Mouse (Mus musculus) liver, postnatal 0 days (tissue): ENCODE measurements at regions not wholly inside any gene's neighbourhood (a gene's known extent, or its start where the extent isn't known, plus 50 kb on each side); places are given as distances from the start of the nearest gene placed in this dataset.

Experiments
- CTCF ChIP-seq: sonication (generic); IDR thresholded peaks from 2 replicates; pipeline ENCODE4 v1.5.1; 2016; ENCODE audit warnings: antibody characterized with exemption, low read depth
- EP300 ChIP-seq: IDR thresholded peaks from 2 replicates; pipeline ENCODE4 v1.6.1; 2016; ENCODE audit warnings: antibody characterized with exemption, low read depth, mild to moderate bottlenecking

DNA sequence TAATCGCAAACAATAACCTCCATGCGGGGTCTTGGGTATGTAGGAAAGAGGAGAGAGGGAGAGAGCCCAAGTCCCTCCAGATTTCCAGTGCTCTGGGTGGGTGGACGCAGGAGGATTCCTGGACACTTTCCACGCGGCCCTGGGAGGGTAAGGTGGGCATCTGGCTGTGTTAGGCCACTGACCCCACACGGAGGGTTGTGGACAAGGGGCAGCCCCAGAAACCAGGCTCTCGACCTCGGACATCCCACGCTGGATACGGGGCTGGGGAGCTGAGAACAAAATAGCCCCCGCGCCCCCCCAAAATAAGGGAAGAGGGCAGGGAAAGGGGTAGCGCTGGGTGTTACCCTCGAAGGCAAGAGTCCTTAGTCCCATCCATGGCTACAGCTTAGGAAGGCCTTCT lies 150.2 kb upstream of the Robo1 start:
- TF ChIP-seq CTCF (no peak), EP300 (no peak)
